Mouse (Mus musculus): ENCODE results near the gene Slc22a6. TPM values are rescaled to one million over a fixed set of nuclear protein-coding genes. Genes with fewer than 3 reads are reported as not detected.

The Slc22a6 gene
- polyA plus RNA-seq (2017; shearing (Covaris generic)) = not detected

GRCm38 (mm10) chr19:8617904-8618303 is at the start of gene Slc22a6:
Gene Slc22a6 (plus strand): TSS chr19:8618039.

DNA sequence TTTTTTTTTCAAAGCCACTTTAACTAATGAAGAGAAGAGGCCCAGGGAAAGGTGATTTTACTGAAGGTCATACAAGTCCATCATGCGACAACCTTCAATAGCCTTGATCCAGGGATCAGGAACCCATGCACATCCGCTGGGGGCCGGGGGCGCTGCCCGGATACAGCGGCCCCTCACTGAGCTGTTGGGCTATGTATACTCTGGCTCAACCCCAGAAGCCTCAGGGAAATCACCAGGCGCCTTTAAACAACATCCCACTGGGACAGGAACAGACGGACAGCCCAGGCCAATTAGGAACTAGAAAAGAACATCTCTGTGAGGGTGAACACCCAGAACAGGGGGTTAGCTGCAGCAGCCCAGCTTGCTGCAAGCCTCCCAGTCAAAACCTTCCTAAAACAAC is 26.9 kb upstream of the Slc22a6 start, which contains the start of gene Slc22a8:
Slc22a8 (plus strand) TSS at position 301 of the 400 bp plus-strand sequence.

GRCm38 (mm10) chr19:8663360-8663839 is 45.6 kb downstream of the Slc22a6 start, which contains the start of gene Chrm1:
Gene Chrm1 (plus strand): TSS chr19:8663789.

Other genes with a start within 250 kb of the Slc22a6 start
- not detected for gene Slc22a30, start 212.9 kb upstream of the Slc22a6 start, polyA plus RNA-seq (2017; shearing (Covaris generic))
- not detected for gene Slc22a8, start 26.8 kb upstream of the Slc22a6 start, polyA plus RNA-seq (2017; shearing (Covaris generic))
- gene Chrm1, start 45.8 kb downstream of the Slc22a6 start, polyA plus RNA-seq (2017; shearing (Covaris generic)) = not detected
- 127 TPM for gene Slc3a2, start 105.3 kb downstream of the Slc22a6 start, polyA plus RNA-seq (2017; shearing (Covaris generic))
- gene Wdr74, start 117.8 kb downstream of the Slc22a6 start, polyA plus RNA-seq (2017; shearing (Covaris generic)) = 84.1 TPM
- 3.2 TPM for gene 1700092M07Rik, start 122.7 kb downstream of the Slc22a6 start, polyA plus RNA-seq (2017; shearing (Covaris generic))
- 169 TPM for gene Stx5a, start 123.4 kb downstream of the Slc22a6 start, polyA plus RNA-seq (2017; shearing (Covaris generic))
- gene Nxf1, start 139.0 kb downstream of the Slc22a6 start, polyA plus RNA-seq (2017; shearing (Covaris generic)) = 265 TPM
- 102 TPM for gene Tmem223, start 153.0 kb downstream of the Slc22a6 start, polyA plus RNA-seq (2017; shearing (Covaris generic))
- 170 TPM for gene Tmem179b, start 156.4 kb downstream of the Slc22a6 start, polyA plus RNA-seq (2017; shearing (Covaris generic))
- gene Taf6l, start 168.4 kb downstream of the Slc22a6 start, polyA plus RNA-seq (2017; shearing (Covaris generic)) = 5.1 TPM
- 164 TPM for gene Polr2g, start 180.5 kb downstream of the Slc22a6 start, polyA plus RNA-seq (2017; shearing (Covaris generic))
- 3.8 TPM for gene Zbtb3, start 184.5 kb downstream of the Slc22a6 start, polyA plus RNA-seq (2017; shearing (Covaris generic))
- gene Ttc9c, start 201.3 kb downstream of the Slc22a6 start, polyA plus RNA-seq (2017; shearing (Covaris generic)) = 54.6 TPM
- gene Hnrnpul2, start 202.0 kb downstream of the Slc22a6 start, polyA plus RNA-seq (2017; shearing (Covaris generic)) = 8.4 TPM
- gene AC129217.1, start 211.7 kb downstream of the Slc22a6 start, polyA plus RNA-seq (2017; shearing (Covaris generic)) = not detected
- 105 TPM for gene Bscl2, start 219.4 kb downstream of the Slc22a6 start, polyA plus RNA-seq (2017; shearing (Covaris generic))
- 0.35 TPM for gene Gng3, start 221.2 kb downstream of the Slc22a6 start, polyA plus RNA-seq (2017; shearing (Covaris generic))
- not detected for gene Lrrn4cl, start 232.7 kb downstream of the Slc22a6 start, polyA plus RNA-seq (2017; shearing (Covaris generic))

All from activated CD4-positive, CD25-positive, alpha-beta regulatory T cell, adult 9 weeks (primary cell).